Mouse (Mus musculus) testis, adult 2 months (tissue): ENCODE measurements around the gene Ap3d1.

Source experiments
- CTCF ChIP-seq: fragments of 200-500 bp; IDR thresholded peaks from 2 replicates; pipeline ENCODE4 v1.5.1; 2012; ENCODE audit warnings: low read depth, mild to moderate bottlenecking, inconsistent platforms, low read length, moderate library complexity; ENCODE audit not compliant: control insufficient read depth, insufficient read depth, insufficient replicate concordance
- POLR2A ChIP-seq: fragments of 200-500 bp; IDR thresholded peaks from 2 replicates; pipeline ENCODE4 v1.6.1; 2012; ENCODE audit warnings: low read depth, mild to moderate bottlenecking, inconsistent platforms, low read length, moderate library complexity; ENCODE audit not compliant: control insufficient read depth

GRCm38 (mm10) chr10:80664197-80665015 is 77.7 kb downstream of the Ap3d1 start:
- no peak for TF ChIP-seq CTCF
- no peak for TF ChIP-seq POLR2A
